Mouse (Mus musculus) CH12.LX (cell line): ENCODE measurements at regions not wholly inside any gene's neighbourhood (a gene's known extent, or its start where the extent isn't known, plus 50 kb on each side); places are given as distances from the start of the nearest gene placed in this dataset.

Experiments used
- DNase-seq: peaks from one replicate; pipeline ENCODE4 v3.0.0-alpha.2; 2013; ENCODE audit errors: extremely low read depth
- H3K27ac ChIP-seq: 2 replicates; pipeline ENCODE4 v1.5.1; 2012; ENCODE audit warnings: low read depth, mild to moderate bottlenecking, control low read depth, moderate library complexity; ENCODE audit not compliant: insufficient read depth
- H3K27me3 ChIP-seq: replicated peaks from 2 replicates; pipeline ENCODE3; 2012; ENCODE audit warnings: inconsistent platforms
- H3K36me3 ChIP-seq, 2 experiments: replicated peaks in 1 of 2; 2 replicates each; pipeline versions ENCODE3 to v1.6.1; 2012; ENCODE audit warnings: inconsistent platforms in 1 of 2, low read length in 1 of 2, mild to moderate bottlenecking in 1 of 2, mixed read lengths in 1 of 2, moderate library complexity in 1 of 2; ENCODE audit not compliant: control insufficient read depth in 1 of 2, insufficient read depth in 1 of 2
- H3K4me1 ChIP-seq, 2 experiments: 2 replicates each; pipeline ENCODE4 v1.6.1; 2012; ENCODE audit warnings: inconsistent platforms in 1 of 2, moderate library complexity in 1 of 2; ENCODE audit not compliant: insufficient read depth in 2 of 2, control insufficient read depth in 1 of 2
- H3K4me2 ChIP-seq: 2 replicates; pipeline ENCODE4 v1.6.1; 2012; ENCODE audit warnings: low read depth, mild to moderate bottlenecking, control low read depth; ENCODE audit not compliant: poor library complexity, insufficient read depth, severe bottlenecking
- H3K4me3 ChIP-seq, 3 experiments: fragments of 150-350 bp in 1 of 3; sonication (generic) in 1 of 3; replicated peaks in 1 of 3; 2 replicates each; pipeline versions ENCODE3 to v1.5.1; 2011 to 2012; ENCODE audit warnings: low read depth in 2 of 3, low read length in 2 of 3, mild to moderate bottlenecking in 2 of 3, moderate library complexity in 2 of 3, control low read depth in 1 of 3, improper control_type of control experiment in 1 of 3, inconsistent platforms in 1 of 3, mixed read lengths in 1 of 3; ENCODE audit not compliant: poor library complexity in 1 of 3
- H3K79me2 ChIP-seq: replicated peaks from 2 replicates; pipeline ENCODE4 v1.6.1; 2012; ENCODE audit warnings: mild to moderate bottlenecking, moderate library complexity; ENCODE audit not compliant: control insufficient read depth, poor library complexity, insufficient read depth, severe bottlenecking; ENCODE audit errors: extremely low read depth
- H3K9ac ChIP-seq: 2 replicates; pipeline ENCODE4 v1.6.1; 2012; ENCODE audit warnings: low read depth, mild to moderate bottlenecking, control low read depth, moderate library complexity; ENCODE audit not compliant: insufficient read depth
- H3K9me3 ChIP-seq: replicated peaks from 2 replicates; pipeline ENCODE3; 2012; ENCODE audit warnings: low read length, inconsistent platforms, mixed read lengths
- BHLHE40 ChIP-seq: IDR thresholded peaks from 2 replicates; pipeline ENCODE4 v1.6.1; 2011; ENCODE audit warnings: mild to moderate bottlenecking, low read depth, low read length, improper control_type of control experiment
- CHD2 ChIP-seq: IDR thresholded peaks from 2 replicates; pipeline ENCODE4 v1.6.1; 2011; ENCODE audit warnings: low read length, improper control_type of control experiment
- CTCF ChIP-seq, 2 experiments: IDR thresholded peaks in 1 of 2; conservative IDR thresholded peaks in 1 of 2; 2 replicates each; pipeline ENCODE4 v1.5.1; 2011 to 2012; ENCODE audit warnings: low read depth in 2 of 2, low read length in 2 of 2, improper control_type of control experiment in 1 of 2, inconsistent platforms in 1 of 2, mild to moderate bottlenecking in 1 of 2, moderate library complexity in 1 of 2
- E2F4 ChIP-seq: IDR thresholded peaks from 2 replicates; pipeline ENCODE4 v1.6.1; 2011; ENCODE audit warnings: low read depth, low read length, improper control_type of control experiment; ENCODE audit not compliant: insufficient replicate concordance
- ELF1 ChIP-seq: IDR thresholded peaks from 2 replicates; pipeline ENCODE4 v1.6.1; 2014; ENCODE audit warnings: low read depth, mild to moderate bottlenecking, inconsistent platforms, low read length, improper control_type of control experiment
- EP300 ChIP-seq: IDR thresholded peaks from 2 replicates; pipeline ENCODE4 v1.6.1; 2011; ENCODE audit warnings: low read length, improper control_type of control experiment
- ETS1 ChIP-seq: conservative IDR thresholded peaks from 2 replicates; pipeline ENCODE4 v1.6.1; 2012; ENCODE audit warnings: low read depth, mild to moderate bottlenecking, inconsistent platforms, low read length, improper control_type of control experiment, moderate library complexity
- HCFC1 ChIP-seq: IDR thresholded peaks from 2 replicates; pipeline ENCODE4 v1.6.1; 2012; ENCODE audit warnings: low read depth, mild to moderate bottlenecking, inconsistent platforms, low read length, improper control_type of control experiment
- IRF4 ChIP-seq: IDR thresholded peaks from 2 replicates; pipeline ENCODE4 v1.6.1; 2014; ENCODE audit warnings: low read depth, mild to moderate bottlenecking, inconsistent platforms, low read length, improper control_type of control experiment
- JUN ChIP-seq: IDR thresholded peaks from 2 replicates; pipeline ENCODE4 v1.6.1; 2011; ENCODE audit warnings: low read depth, mild to moderate bottlenecking, low read length, improper control_type of control experiment, moderate library complexity; ENCODE audit not compliant: insufficient read depth
- KAT2A ChIP-seq: IDR thresholded peaks from 2 replicates; pipeline ENCODE4 v1.6.1; 2012; ENCODE audit warnings: low read length, improper control_type of control experiment, inconsistent platforms; ENCODE audit not compliant: insufficient replicate concordance
- MAX ChIP-seq: IDR thresholded peaks from 2 replicates; pipeline ENCODE4 v1.6.1; 2011; ENCODE audit warnings: low read length, improper control_type of control experiment
- MAZ ChIP-seq: IDR thresholded peaks from 2 replicates; pipeline ENCODE4 v1.6.1; 2012; ENCODE audit warnings: low read depth, mild to moderate bottlenecking, inconsistent platforms, low read length, improper control_type of control experiment, moderate library complexity
- MEF2A ChIP-seq: IDR thresholded peaks from 2 replicates; pipeline ENCODE4 v1.6.1; 2014; ENCODE audit warnings: low read depth, mild to moderate bottlenecking, inconsistent platforms, low read length, improper control_type of control experiment, borderline replicate concordance
- MXI1 ChIP-seq: IDR thresholded peaks from 2 replicates; pipeline ENCODE4 v1.6.1; 2011; ENCODE audit warnings: mild to moderate bottlenecking, low read depth, low read length, improper control_type of control experiment
- MYC ChIP-seq: IDR thresholded peaks from 2 replicates; pipeline ENCODE4 v1.6.1; 2011; ENCODE audit warnings: low read depth, mild to moderate bottlenecking, improper control_type of control experiment, low read length
- PAX5 ChIP-seq: IDR thresholded peaks from 2 replicates; pipeline ENCODE4 v1.6.1; 2012; ENCODE audit warnings: low read length, inconsistent platforms, mixed read lengths
- POLR2AphosphoS2 ChIP-seq: IDR thresholded peaks from 2 replicates; pipeline ENCODE4 v1.6.1; 2011; ENCODE audit warnings: low read depth, low read length, improper control_type of control experiment
- RAD21 ChIP-seq: IDR thresholded peaks from 2 replicates; pipeline ENCODE4 v1.6.1; 2011; ENCODE audit warnings: low read depth, mild to moderate bottlenecking, low read length, improper control_type of control experiment, moderate library complexity
- RCOR1 ChIP-seq: conservative IDR thresholded peaks from 2 replicates; pipeline ENCODE4 v1.6.1; 2012; ENCODE audit warnings: low read depth, mild to moderate bottlenecking, inconsistent platforms, low read length, improper control_type of control experiment
- TBP ChIP-seq: conservative IDR thresholded peaks from 2 replicates; pipeline ENCODE4 v1.6.1; 2011; ENCODE audit warnings: low read depth, low read length, improper control_type of control experiment
- TCF12 ChIP-seq: IDR thresholded peaks from 2 replicates; pipeline ENCODE4 v1.6.1; 2014; ENCODE audit warnings: low read depth, mild to moderate bottlenecking, inconsistent platforms, low read length, improper control_type of control experiment
- UBTF ChIP-seq: IDR thresholded peaks from 2 replicates; pipeline ENCODE4 v1.6.1; 2012; ENCODE audit warnings: low read depth, mild to moderate bottlenecking, inconsistent platforms, low read length, improper control_type of control experiment, moderate library complexity
- dilution Hi-C: fragments of 300-500 bp; cut with MboI; formaldehyde crosslinking; loops from 2 replicates; pipeline ENCODE4 v1.14.3; 2020; ENCODE audit warnings: low sequenced_read_pairs; ENCODE audit not compliant: extremely low pct_unique_long_range_greater_than_20kb, extremely low pct_ligation_motif_present
- in situ Hi-C: fragments of 300-500 bp; cut with MboI; formaldehyde crosslinking; loops from 3 replicates; pipeline ENCODE4 v1.14.3; 2019; ENCODE audit warnings: low sequenced_read_pairs, low pct_ligation_motif_present, low pct_unique_long_range_greater_than_20kb, mixed read lengths

- H3K27ac ChIP-seq = no peak overlapping the region
- H3K9ac ChIP-seq = no peak overlapping the region
- in situ Hi-C loops = no loop called here
- dilution Hi-C loops = no loop called here
- H3K4me1 ChIP-seq = no peaks in the 10 kb centered on the region
- TF ChIP-seq MXI1 = no peak
- TF ChIP-seq HCFC1 = no peak
- TF ChIP-seq JUN = no peak
- H3K9me3 ChIP-seq = no peaks in the 10 kb centered on the region
- no peaks in the 10 kb centered on the region for H3K27me3 ChIP-seq
- H3K36me3 ChIP-seq = no peaks in the 10 kb centered on the region
- DNase-seq = no peak
- no peak overlapping the region for H3K4me3 ChIP-seq
- no peaks in the 10 kb centered on the region for H3K79me2 ChIP-seq
- H3K4me2 ChIP-seq = no peak overlapping the region
These were observed 146.0 kb upstream of the Gria3 start for GRCm38 (mm10) chrX:41254695-41255094.

GRCm38 (mm10) chrX:41291098-41291497 is 109.6 kb upstream of the Gria3 start:
- Histone ChIP-seq H3K36me3 (no peaks in the 10 kb centered on the region), H3K9me3 (no peaks in the 10 kb centered on the region), H3K27me3 (no peaks in the 10 kb centered on the region), H3K9ac (no peak overlapping the region), H3K4me3 (no peak overlapping the region), H3K4me2 (no peak overlapping the region), H3K27ac (no peak overlapping the region), H3K79me2 (no peaks in the 10 kb centered on the region)
- dilution Hi-C loops = no loop called here
- DNase-seq = peak; percentile 58
- in situ Hi-C loops = no loop called here
- 0 out of 2 replicates have a peak, but pooled peaks have one; percentile 28 for TF ChIP-seq BHLHE40
- peak; percentile 33; the same call in 1 of the 2 replicates for TF ChIP-seq MEF2A
- 0 out of 2 replicates have a peak, but pooled peaks have one; percentile 13 for TF ChIP-seq ETS1
- no peak for TF ChIP-seq E2F4
- no peak for TF ChIP-seq TCF12
- no peak for TF ChIP-seq RCOR1
- peak; percentile 83 for TF ChIP-seq EP300
- TF ChIP-seq MAX = no peak
- TF ChIP-seq IRF4 = peak; percentile 68
- TF ChIP-seq, all 38 proteins: peak for 5
- H3K4me1 ChIP-seq = peaks cover 0 to 4% of the 10 kb centered on the region in 2 experiments; a peak in 3 of 4 replicates

DNA sequence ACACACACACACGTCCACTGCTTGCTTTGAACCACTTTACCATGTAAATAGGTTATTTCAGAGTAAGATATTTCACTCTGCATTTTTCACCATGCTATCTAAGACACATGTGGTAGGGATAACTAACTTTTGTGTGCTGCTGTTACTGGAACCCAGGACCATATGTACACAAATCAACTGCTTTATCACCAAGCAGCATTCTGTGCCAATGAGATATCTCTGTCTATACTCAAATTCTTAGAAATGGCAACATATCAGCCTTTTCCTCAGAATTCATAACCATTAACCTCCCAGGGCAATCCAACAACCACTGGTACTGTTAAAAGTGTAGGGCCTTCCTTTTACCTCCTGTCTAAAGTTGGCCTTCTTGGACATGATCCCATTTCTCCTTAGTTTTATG is 84.2 kb upstream of the Gria3 start:
- Histone ChIP-seq H3K4me2 (no peak overlapping the region), H3K4me3 (no peak overlapping the region), H3K36me3 (no peaks in the 10 kb centered on the region), H3K27me3 (no peaks in the 10 kb centered on the region), H3K27ac (no peak overlapping the region), H3K4me1 (no peaks in the 10 kb centered on the region), H3K79me2 (no peaks in the 10 kb centered on the region), H3K9me3 (no peaks in the 10 kb centered on the region), H3K9ac (no peak overlapping the region)
- TF ChIP-seq ETS1 (no peak), UBTF (no peak), PAX5 (no peak), IRF4 (no peak), TBP (no peak), KAT2A (no peak), MAZ (no peak), BHLHE40 (no peak), MYC (no peak), CTCF (conservative IDR thresholded peaks at IDR 0.05 in 1 of 2, IDR thresholded peaks at IDR 0.05 in 1 of 2; ENCODE audit: low read depth in 2 of 2, low read length in 2 of 2) (no peak), RAD21 (no peak), JUN (no peak), ELF1 (no peak), CHD2 (no peak), POLR2AphosphoS2 (no peak)
- dilution Hi-C loops (no loop called here), in situ Hi-C loops (no loop called here)
- DNase-seq = no peak
